Mouse (Mus musculus): ENCODE results near the gene Sf3b3. TPM values are rescaled to one million over a fixed set of nuclear protein-coding genes. Genes with fewer than 3 reads are reported as not detected.

The Sf3b3 gene
- total and polyA plus RNA-seq, 3 experiments = 13.6 to 201 (median 176) TPM

- no peak for ATAC-seq (ENCODE audit: extremely low read depth, insufficient number of reproducible peaks, low FRiP score, poor library complexity, severe bottlenecking)
- H3K4me3 ChIP-seq (ENCODE audit: low read depth, low read length) = no peak overlapping the region
- no peaks in the 10 kb centered on the region for H3K36me3 ChIP-seq (replicated peaks)
- H3K27me3 ChIP-seq (ENCODE audit: insufficient read depth, low read length) = peaks cover 35% of the 10 kb centered on the region
- no peaks in the 10 kb centered on the region for H3K4me1 ChIP-seq (ENCODE audit: insufficient read depth, low read depth, low read length)
- no peak for DNase-seq (ENCODE audit: low spot score)
- H3K9me3 ChIP-seq (replicated peaks) = no peaks in the 10 kb centered on the region
- no peak for TF ChIP-seq TAL1 (conservative IDR thresholded peaks at IDR 0.05; ENCODE audit: low read depth, low read length)
- TF ChIP-seq POLR2AphosphoS5 (IDR thresholded peaks at IDR 0.05; ENCODE audit: insufficient replicate concordance, low read depth, low read length) = no peak
- TF ChIP-seq GATA1 (IDR thresholded peaks at IDR 0.05; ENCODE audit: borderline replicate concordance, low read length) = no peak
- TF ChIP-seq CTCF (IDR thresholded peaks at IDR 0.05; ENCODE audit: low read depth, low read length) = no peak
- TF ChIP-seq GATA2 (IDR thresholded peaks at IDR 0.05; ENCODE audit: borderline replicate concordance, low read depth, low read length) = no peak
Measured at GRCm38 (mm10) chr8:110761988-110762387, 84.6 kb downstream of the Sf3b3 start.

GRCm38 (mm10) chr8:110761185-110761584, 85.4 kb downstream of the Sf3b3 start:
- DNase-seq (ENCODE audit: low spot score) = no peak
- peaks cover 41% of the 10 kb centered on the region for H3K27me3 ChIP-seq (ENCODE audit: insufficient read depth, low read length)
- TF ChIP-seq TAL1 (conservative IDR thresholded peaks at IDR 0.05; ENCODE audit: low read depth, low read length) = no peak
- no peak for TF ChIP-seq GATA2 (IDR thresholded peaks at IDR 0.05; ENCODE audit: borderline replicate concordance, low read depth, low read length)
- no peak for TF ChIP-seq POLR2AphosphoS5 (IDR thresholded peaks at IDR 0.05; ENCODE audit: insufficient replicate concordance, low read depth, low read length)
- no peak for TF ChIP-seq CTCF (IDR thresholded peaks at IDR 0.05; ENCODE audit: low read depth, low read length)
- no peak for TF ChIP-seq GATA1 (IDR thresholded peaks at IDR 0.05; ENCODE audit: borderline replicate concordance, low read length)
- no peaks in the 10 kb centered on the region for H3K36me3 ChIP-seq (replicated peaks)
- H3K4me1 ChIP-seq (ENCODE audit: insufficient read depth, low read depth, low read length) = 0 out of 2 replicates have a peak, but pooled peaks cover 2% of the 10 kb centered on the region
- ATAC-seq (ENCODE audit: extremely low read depth, insufficient number of reproducible peaks, low FRiP score, poor library complexity, severe bottlenecking) = no peak
- no peak overlapping the region for H3K4me3 ChIP-seq (ENCODE audit: low read depth, low read length)
- no peaks in the 10 kb centered on the region for H3K9me3 ChIP-seq (replicated peaks)

- no peaks in the 10 kb centered on the region for H3K9me3 ChIP-seq (replicated peaks)
- H3K4me1 ChIP-seq (ENCODE audit: insufficient read depth, low read depth, low read length) = 0 out of 2 replicates have a peak, but pooled peaks cover 2% of the 10 kb centered on the region
- H3K4me3 ChIP-seq (ENCODE audit: low read depth, low read length) = no peak overlapping the region
- no peak for DNase-seq (ENCODE audit: low spot score)
- peaks cover 42% of the 10 kb centered on the region for H3K27me3 ChIP-seq (ENCODE audit: insufficient read depth, low read length)
- TF ChIP-seq GATA1 (IDR thresholded peaks at IDR 0.05; ENCODE audit: borderline replicate concordance, low read length) = no peak
- TF ChIP-seq GATA2 (IDR thresholded peaks at IDR 0.05; ENCODE audit: borderline replicate concordance, low read depth, low read length) = no peak
- TF ChIP-seq POLR2AphosphoS5 (IDR thresholded peaks at IDR 0.05; ENCODE audit: insufficient replicate concordance, low read depth, low read length) = no peak
- TF ChIP-seq TAL1 (conservative IDR thresholded peaks at IDR 0.05; ENCODE audit: low read depth, low read length) = no peak
- TF ChIP-seq CTCF (IDR thresholded peaks at IDR 0.05; ENCODE audit: low read depth, low read length) = no peak
- ATAC-seq (ENCODE audit: extremely low read depth, insufficient number of reproducible peaks, low FRiP score, poor library complexity, severe bottlenecking) = no peak
- H3K36me3 ChIP-seq (replicated peaks) = no peaks in the 10 kb centered on the region
Measured at GRCm38 (mm10) chr8:110760280-110760940, 86.2 kb downstream of the Sf3b3 start.

Other genes starting within 250 kb of the Sf3b3 start
- 48.5 and 52.1 TPM in 2 replicates for gene Vac14, start 228.2 kb downstream of the Sf3b3 start, total RNA-seq (2014; fragmentation: Nextera tagmentation)
- 25.7 and 25.8 TPM in 2 replicates for gene Vac14, start 228.2 kb downstream of the Sf3b3 start, total RNA-seq (2017)
- 70.1 and 75.2 TPM in 2 replicates for gene Vac14, start 228.2 kb downstream of the Sf3b3 start, polyA plus RNA-seq (2012)
- not detected in 2 replicates for gene Mtss1l, start 125.3 kb downstream of the Sf3b3 start, total RNA-seq (2014; fragmentation: Nextera tagmentation)
- 0.17 and 0.33 TPM in 2 replicates for gene Mtss1l, start 125.3 kb downstream of the Sf3b3 start, total RNA-seq (2017)
- 0.15 and 0.37 TPM in 2 replicates for gene Mtss1l, start 125.3 kb downstream of the Sf3b3 start, polyA plus RNA-seq (2012)
- gene Il34, start 40.9 kb downstream of the Sf3b3 start, total RNA-seq (2014; fragmentation: Nextera tagmentation) = not detected in 2 replicates
- gene Il34, start 40.9 kb downstream of the Sf3b3 start, total RNA-seq (2017) = not detected in 2 replicates
- not detected in 2 replicates for gene Il34, start 40.9 kb downstream of the Sf3b3 start, polyA plus RNA-seq (2012)
- 24.1 and 32.8 TPM in 2 replicates for gene Cog4, start 187 bp downstream of the Sf3b3 start, total RNA-seq (2014; fragmentation: Nextera tagmentation)
- 45.6 and 46.3 TPM in 2 replicates for gene Cog4, start 187 bp downstream of the Sf3b3 start, total RNA-seq (2017)
- 17.7 and 20.2 TPM in 2 replicates for gene Cog4, start 187 bp downstream of the Sf3b3 start, polyA plus RNA-seq (2012)
- gene Fuk, start 55.7 kb upstream of the Sf3b3 start, total RNA-seq (2014; fragmentation: Nextera tagmentation) = 6.8 and 7.1 TPM in 2 replicates
- gene Fuk, start 55.7 kb upstream of the Sf3b3 start, total RNA-seq (2017) = 8.9 and 9.8 TPM in 2 replicates
- 15.6 and 17.5 TPM in 2 replicates for gene Fuk, start 55.7 kb upstream of the Sf3b3 start, polyA plus RNA-seq (2012)
- gene St3gal2, start 73.1 kb upstream of the Sf3b3 start, total RNA-seq (2014; fragmentation: Nextera tagmentation) = 94.4 and 95.8 TPM in 2 replicates
- 22.8 and 23.1 TPM in 2 replicates for gene St3gal2, start 73.1 kb upstream of the Sf3b3 start, total RNA-seq (2017)
- 115 and 124 TPM in 2 replicates for gene St3gal2, start 73.1 kb upstream of the Sf3b3 start, polyA plus RNA-seq (2012)
- 205 and 207 TPM in 2 replicates for gene Ddx19a, start 151.0 kb upstream of the Sf3b3 start, total RNA-seq (2014; fragmentation: Nextera tagmentation)
- gene Ddx19a, start 151.0 kb upstream of the Sf3b3 start, total RNA-seq (2017) = 38.2 and 45.1 TPM in 2 replicates
- gene Ddx19a, start 151.0 kb upstream of the Sf3b3 start, polyA plus RNA-seq (2012) = 60.3 and 81.1 TPM in 2 replicates
- 17.4 and 18.8 TPM in 2 replicates for gene Ddx19b, start 185.0 kb upstream of the Sf3b3 start, total RNA-seq (2014; fragmentation: Nextera tagmentation)
- gene Ddx19b, start 185.0 kb upstream of the Sf3b3 start, total RNA-seq (2017) = 21.7 and 21.9 TPM in 2 replicates
- gene Ddx19b, start 185.0 kb upstream of the Sf3b3 start, polyA plus RNA-seq (2012) = 5.1 and 6.3 TPM in 2 replicates
- 126 and 131 TPM in 2 replicates for gene Aars, start 186.4 kb upstream of the Sf3b3 start, total RNA-seq (2014; fragmentation: Nextera tagmentation)
- gene Aars, start 186.4 kb upstream of the Sf3b3 start, total RNA-seq (2017) = 77.0 and 81.8 TPM in 2 replicates
- 37.3 and 56.4 TPM in 2 replicates for gene Aars, start 186.4 kb upstream of the Sf3b3 start, polyA plus RNA-seq (2012)
- not detected in 2 replicates for gene Exosc6, start 209.6 kb upstream of the Sf3b3 start, total RNA-seq (2014; fragmentation: Nextera tagmentation)
- gene Exosc6, start 209.6 kb upstream of the Sf3b3 start, total RNA-seq (2017) = 13.9 and 17.0 TPM in 2 replicates
- gene Exosc6, start 209.6 kb upstream of the Sf3b3 start, polyA plus RNA-seq (2012) = 88.0 and 119 TPM in 2 replicates
- gene Clec18a, start 245.6 kb upstream of the Sf3b3 start, total RNA-seq (2014; fragmentation: Nextera tagmentation) = not detected in 2 replicates
- gene Clec18a, start 245.6 kb upstream of the Sf3b3 start, total RNA-seq (2017) = 0.05 and 0.06 TPM in 2 replicates
- gene Clec18a, start 245.6 kb upstream of the Sf3b3 start, polyA plus RNA-seq (2012) = not detected in 2 replicates
- 14.0 and 15.7 TPM in 2 replicates for gene Pdpr, start 247.8 kb upstream of the Sf3b3 start, total RNA-seq (2014; fragmentation: Nextera tagmentation)
- 19.4 and 20.5 TPM in 2 replicates for gene Pdpr, start 247.8 kb upstream of the Sf3b3 start, total RNA-seq (2017)
- 8.7 and 9.5 TPM in 2 replicates for gene Pdpr, start 247.8 kb upstream of the Sf3b3 start, polyA plus RNA-seq (2012)

Measured in G1E (cell line).